Mouse (Mus musculus) right cerebral cortex, adult 18-20 months (tissue): ENCODE results near the gene Fmo5.

Source experiments
- DNase-seq: peaks from one replicate; pipeline ENCODE4 v3.0.0; 2022; ENCODE audit warnings: mixed read lengths

The Fmo5 gene

DNA sequence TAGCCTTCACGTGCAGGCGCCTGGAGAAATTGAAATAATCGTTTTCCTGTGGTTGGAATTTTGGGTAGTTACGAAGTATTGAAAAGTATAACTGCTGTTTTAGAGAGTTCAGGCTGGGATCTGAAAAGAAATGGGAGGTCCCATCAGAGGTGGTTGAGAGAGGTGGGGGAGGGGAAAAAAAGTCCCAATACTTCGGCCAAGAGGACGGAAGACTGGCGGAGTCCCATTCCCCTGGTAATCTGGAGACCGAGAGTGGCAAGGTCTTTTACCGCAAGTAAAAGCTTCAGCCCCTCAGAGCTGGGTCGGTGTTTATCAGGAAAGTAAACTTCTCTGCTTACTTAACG lies 53.5 kb downstream of the Fmo5 start:
- DNase-seq: no peak

DNA sequence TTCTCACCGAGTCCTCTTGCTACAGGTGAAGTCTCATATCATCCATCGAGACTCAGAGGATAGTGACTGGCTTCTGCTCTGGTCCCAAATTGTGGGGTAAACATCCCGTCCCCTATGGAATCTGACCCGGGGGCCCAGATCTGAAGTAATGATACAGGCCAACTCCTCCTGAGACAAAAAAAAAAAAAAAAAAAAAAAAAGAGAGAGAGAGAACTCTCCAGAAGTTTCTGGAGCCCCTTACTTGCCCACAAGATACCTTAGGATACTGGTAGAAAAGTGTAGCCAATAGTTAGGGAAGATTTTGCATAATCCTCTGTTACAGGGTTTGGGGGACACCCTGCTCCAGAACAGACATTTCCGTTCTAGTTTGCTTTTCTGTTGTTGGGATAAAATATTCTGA lies 54.0 kb downstream of the Fmo5 start:
- DNase-seq: no peak

DNA sequence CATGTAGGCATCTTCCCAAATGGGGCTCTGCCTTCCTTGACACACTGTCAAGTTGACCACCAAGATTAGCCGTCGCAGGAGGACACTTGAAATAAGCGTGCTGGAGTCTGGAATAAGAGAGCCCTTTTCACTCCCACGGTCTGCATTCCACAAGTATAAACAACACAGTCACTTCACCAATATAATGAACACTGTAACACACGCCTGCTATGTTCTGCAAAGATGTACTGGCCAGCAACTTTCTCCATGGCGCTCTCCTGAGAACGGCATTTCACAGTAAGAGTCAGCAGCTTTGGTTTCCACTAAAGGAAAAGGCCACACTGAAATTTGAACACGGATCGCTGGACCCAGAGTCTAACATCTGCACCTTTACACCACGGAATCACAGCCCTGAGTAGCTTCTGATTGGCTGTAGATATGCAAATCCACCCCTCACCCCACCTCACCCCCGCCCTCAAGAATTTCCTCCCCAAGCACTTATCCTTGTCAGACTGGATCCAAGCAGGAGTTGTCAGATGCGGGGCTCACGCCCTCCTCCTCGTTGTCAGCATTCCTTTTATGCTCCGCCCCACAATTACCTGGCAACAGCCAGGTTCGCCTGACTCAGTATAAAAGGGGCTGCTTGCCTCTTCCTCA lies 55.1 kb downstream of the Fmo5 start:
- DNase-seq: no peak

DNA sequence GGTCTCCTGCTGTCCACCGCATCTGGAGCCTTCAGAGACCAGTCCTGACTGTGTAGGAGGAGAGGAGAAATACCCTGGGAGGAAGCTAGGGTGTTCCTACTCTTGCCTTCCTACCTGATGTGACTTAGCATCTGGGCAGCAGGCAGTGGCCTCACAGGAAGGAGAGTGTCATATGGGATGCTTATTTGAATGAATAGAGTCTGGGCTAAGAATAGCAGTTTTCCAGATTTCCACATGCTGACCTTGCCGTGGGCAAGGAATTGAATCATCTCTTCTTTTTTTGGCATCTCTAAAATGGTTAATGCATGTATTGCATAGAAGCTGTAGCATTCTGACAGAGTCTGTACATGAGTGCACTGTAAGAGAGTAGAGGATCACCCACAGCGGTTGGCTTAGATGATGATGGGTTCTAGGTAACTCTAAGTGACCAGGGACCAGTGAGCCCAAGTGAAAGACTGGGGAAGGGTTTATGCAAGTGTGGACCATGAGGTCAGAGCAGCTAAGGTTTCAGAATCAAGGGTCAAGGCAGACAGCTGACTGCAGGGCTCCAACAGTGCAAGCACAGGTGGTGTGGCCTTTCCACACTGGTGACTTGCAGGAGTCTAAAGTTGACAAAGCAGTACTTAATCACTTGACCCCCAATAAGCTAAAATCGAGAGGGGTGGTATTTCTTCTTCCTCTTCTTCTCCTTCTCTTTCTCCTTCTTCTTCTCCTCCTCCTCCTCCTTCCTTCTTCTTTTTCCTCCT lies 57.9 kb downstream of the Fmo5 start:
- DNase-seq: peak; percentile 18

DNA sequence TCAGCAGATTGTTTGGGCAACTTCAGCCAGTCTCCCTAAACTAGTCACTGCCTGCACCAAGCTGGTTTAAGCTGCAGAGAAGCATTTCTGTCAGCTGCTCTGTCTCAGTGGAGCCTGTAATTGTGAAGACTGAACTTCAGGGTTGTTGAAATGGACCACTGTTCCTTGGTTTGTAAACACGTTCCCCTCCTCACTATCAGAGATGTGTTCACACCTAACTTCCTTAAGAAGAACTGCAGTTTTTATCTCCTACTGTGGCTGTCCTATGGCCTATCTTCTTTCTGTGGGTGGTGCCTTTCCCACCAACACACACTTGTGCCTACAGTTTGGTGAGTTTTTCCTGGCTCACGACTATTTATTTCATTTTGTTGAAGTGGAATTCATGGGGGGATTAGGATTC lies 60.7 kb downstream of the Fmo5 start:
- no peak for DNase-seq

DNA sequence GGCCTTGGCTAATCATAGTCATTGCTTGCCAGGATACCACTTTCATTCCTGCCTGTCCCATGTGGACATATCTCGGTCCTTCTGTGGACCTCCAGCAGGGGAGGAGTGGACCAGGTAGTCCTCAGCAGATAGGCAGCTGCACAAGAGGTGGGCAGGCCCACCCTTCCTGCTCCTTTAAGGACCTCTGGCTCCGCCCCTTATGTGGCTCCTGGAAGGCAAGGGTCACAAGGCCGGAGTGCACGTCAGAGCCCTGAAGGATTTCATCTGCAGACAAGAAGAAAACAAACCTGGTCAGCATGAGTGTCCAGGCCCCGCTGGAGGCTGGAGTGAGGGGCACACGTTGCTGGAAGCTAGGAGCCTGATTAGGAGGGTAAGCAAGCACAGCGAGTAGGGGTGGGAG lies 62.0 kb downstream of the Fmo5 start:
- DNase-seq: no peak

DNA sequence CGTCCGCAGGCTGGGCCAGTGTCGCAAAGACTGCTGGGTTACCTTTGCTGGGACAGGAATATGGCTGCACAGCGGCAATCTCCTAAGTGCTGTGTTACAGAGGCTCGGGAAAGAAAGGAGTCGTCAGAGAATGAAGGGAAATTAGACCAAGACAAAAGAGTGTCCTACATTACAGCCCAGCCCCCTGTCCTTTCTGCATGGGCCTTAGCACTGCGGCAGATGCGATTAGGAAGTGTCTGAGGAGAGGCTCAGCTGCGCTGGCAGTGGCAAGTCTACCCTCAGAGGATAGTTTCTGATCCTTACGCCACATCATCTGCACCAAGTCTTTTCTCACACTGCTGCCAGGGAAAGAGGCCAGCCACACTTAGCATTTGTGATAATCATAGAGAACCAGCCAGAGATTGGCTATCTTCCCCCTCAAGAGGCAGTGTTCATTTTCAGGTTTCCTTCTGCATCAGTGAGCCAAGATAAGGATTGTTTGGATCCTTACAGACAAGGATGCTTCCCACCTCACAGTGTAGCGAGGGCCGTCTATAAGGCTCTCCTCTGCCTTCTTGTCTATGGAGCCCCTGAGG lies 62.9 kb downstream of the Fmo5 start:
- peak; percentile 41 for DNase-seq

DNA sequence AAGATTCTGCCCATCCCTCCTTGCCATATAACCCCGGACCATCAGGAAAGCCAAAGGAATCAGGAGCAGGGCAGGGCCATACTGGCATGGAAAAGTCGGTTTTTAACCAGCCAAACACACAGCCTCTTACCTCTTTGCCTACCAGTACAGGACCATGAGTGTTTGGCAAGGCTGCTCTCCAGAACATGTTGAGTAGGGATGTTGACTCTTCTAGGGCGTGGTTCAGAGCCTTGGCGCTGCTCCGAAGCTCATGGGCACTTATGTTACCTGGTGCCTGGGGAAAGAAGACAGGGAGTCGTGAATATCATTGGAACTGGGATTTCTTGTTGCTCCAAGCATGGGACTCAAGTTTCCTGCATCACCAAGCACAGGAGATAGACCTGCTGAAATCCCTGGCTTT lies 65.2 kb downstream of the Fmo5 start:
- DNase-seq: no peak

DNA sequence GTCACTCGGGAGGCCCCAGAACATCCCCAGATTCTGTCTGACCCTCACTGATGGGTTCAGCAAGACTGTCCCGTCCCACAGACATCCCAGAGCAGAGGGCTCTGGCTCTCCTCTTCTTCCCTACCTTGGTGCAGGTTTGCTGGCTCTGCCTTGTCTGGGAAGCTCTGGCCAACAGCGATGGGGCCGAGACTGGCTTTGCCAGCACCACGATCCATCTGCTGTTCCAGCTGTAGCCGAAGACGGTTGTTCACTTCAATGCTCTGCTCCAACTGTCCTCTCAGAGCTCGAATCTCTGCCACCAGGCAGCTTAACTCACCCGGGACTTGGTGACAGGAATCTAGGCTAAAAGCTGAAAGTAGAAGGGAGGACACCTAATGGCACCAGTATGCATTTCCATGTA lies 68.3 kb downstream of the Fmo5 start:
- DNase-seq: no peak

DNA sequence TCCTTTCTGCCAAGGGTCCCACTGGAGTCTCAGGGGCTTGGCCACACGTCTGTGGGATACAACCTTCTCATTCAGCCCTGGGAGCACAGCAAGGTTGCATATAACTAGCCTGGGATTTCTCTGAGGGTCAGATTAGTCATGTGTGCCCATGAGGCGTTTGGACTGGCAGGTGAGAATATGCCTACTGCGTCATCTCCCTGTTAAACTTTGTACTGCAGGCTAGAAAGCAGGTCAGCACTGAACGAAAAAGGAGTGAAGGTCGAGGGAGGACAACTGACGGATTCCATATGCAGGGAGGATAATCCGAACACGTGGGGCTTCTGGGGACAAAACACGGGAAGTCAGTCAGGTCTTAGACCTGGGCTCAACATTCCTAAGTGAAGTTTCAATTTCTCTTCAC lies 68.7 kb downstream of the Fmo5 start:
- DNase-seq: no peak

DNA sequence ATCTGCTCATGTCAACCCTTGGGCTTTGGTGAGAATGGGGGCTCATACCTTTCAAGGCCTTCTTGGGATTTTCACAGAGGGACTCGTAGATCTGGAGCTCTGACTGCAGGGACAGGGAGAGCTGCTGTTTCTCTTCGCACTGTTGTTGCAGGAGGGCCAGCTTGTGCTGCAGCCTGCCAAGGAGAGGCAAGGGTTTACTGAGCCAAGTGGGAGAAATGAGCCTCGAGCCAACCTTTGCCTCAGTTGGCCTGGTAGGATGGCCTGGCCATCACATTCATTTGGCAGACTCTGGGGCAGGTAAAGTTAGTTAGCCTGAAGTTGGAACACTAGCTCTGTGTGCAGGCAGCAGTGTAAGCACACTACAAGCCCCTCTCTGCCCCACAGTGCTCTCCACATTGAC lies 70.5 kb downstream of the Fmo5 start:
- no peak for DNase-seq

DNA sequence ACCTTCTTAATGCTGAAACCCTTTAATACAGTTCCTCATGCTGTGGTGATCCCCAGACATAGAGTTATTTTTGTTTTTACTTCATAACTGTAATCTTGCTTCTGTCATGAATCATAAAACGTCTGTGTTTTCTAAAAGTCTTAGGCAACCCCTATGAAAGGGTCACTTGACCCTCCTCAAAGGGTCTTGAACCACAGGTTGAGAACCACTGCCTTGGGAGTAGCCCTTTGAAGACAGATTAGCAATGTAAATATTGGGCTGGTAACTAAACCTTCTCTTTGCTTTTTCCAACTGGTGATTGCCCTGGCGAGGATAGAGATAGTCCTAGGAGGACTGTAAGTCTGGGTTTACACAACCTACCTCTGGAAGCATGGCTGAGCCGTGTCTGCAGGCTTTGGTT lies 72.6 kb downstream of the Fmo5 start:
- DNase-seq: no peak

DNA sequence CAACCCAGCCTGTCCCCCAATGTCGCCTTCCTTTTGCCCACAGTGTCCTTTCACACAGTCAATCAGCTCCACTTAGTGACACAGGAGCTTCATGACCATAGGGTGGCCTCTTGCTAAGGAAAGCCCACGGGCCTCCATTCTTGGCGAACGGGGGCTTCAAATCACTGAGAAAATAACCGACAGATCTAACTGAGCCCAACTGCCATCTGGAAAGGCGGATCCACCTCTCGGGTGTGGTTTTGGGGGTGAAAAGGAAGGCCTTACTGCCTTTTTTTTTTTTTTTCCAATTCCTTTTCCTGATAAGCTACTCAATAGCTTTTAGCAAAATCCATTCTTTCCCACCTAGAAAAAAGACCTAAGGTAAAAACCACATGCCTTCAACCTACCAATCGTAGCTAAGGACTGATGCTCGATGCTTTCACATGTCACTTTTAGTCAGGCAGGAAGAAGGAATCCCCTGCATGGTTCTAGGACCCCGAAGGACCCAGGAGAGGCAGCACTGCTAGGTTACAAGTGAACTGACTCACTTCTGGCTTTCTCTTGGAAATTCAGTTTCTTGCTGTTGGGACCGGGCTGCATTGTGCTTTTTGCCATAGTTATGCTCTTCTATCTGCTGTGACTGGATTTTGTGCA lies 74.0 kb downstream of the Fmo5 start:
- no peak for DNase-seq
